In the genomic region with DNA sequence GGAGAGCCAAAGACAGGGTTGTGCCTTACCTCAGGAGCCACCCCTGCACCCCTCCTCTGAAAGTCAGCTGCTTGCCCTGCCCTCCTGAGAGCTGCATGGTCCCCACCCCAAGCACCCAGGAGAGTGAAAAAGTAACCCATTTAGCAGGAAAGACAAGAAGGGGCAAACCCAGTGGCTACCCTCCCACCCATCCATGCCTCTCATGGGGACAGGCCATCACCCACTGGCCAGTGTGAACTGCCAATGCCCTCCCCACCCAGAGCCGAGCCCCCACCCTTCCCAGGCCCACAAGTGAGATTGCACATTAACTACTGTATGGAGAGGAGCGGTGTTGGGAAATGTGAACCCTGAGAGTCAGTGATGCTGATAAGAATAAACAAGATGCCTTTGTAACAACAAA, we compare ENCODE assay signal across 7 mouse cellular contexts. TPM values are rescaled to one million over a fixed set of nuclear protein-coding genes. Genes with fewer than 3 reads are reported as not detected.
DNase-seq lines count a peak whose midpoint lies in the region; ATAC-seq and TF ChIP-seq lines count a peak whose summit lies in the region.
"Not testable (repeated sequence)": the region's sequence is repeated elsewhere in the genome, so short reads cannot be mapped to it uniquely, and the experiment has no call there.
"Had no signal": no experiment of that assay in that cellular context is flagged by ENCODE, and none has a peak within 500 bp of the region (broad histone marks: within the 10 kb centered on the region; RNA-seq: fewer than 3 reads in every experiment).

No protein-coding gene starts in this region.

- 71% methylated on average over 2 of the region's 2 CpGs for WGBS in intestine, postnatal 0 days
- 68% methylated on average over 2 of the region's 2 CpGs for WGBS in kidney, embryonic 16.5 days
- 81% methylated on average over 2 of the region's 2 CpGs for WGBS in liver, embryonic 11.5 days

- not testable (repeated sequence) for H3K4me3 ChIP-seq in intestine, postnatal 0 days (ENCODE audit: low read depth, low read length); kidney, embryonic 16.5 days (ENCODE audit: low read length); liver, embryonic 11.5 days (ENCODE audit: low read depth, low read length)

- in situ Hi-C loops in Patski (cut with MboI; ENCODE audit: low pct_unique_long_range_greater_than_20kb) = not testable (repeated sequence)

- not testable (repeated sequence) for H3K27ac ChIP-seq in intestine, postnatal 0 days (ENCODE audit: low read depth, low read length); kidney, embryonic 16.5 days (ENCODE audit: low read length); liver, embryonic 11.5 days (ENCODE audit: low read depth, low read length)

- not testable (repeated sequence) for H3K4me2 ChIP-seq in intestine, postnatal 0 days (replicated peaks; ENCODE audit: low read depth); kidney, embryonic 16.5 days (replicated peaks; ENCODE audit: low read depth, low read length); liver, embryonic 11.5 days

- ATAC-seq in Patski = peak; percentile 72
- ATAC-seq in intestine, postnatal 0 days = peak; percentile 31; the same call in 1 of the 2 replicates
- ATAC-seq in kidney, embryonic 16.5 days (ENCODE audit: low FRiP score, low TSS enrichment) = peak; percentile 66
- ATAC-seq in liver, embryonic 11.5 days (replicated peaks; ENCODE audit: low FRiP score) = 0 out of 2 replicates have a peak, but pooled peaks have one; percentile 37
- 0 out of 2 replicates have a peak, but pooled peaks have one; percentile 25 for ATAC-seq in megakaryocyte, adult 5-6 weeks (ENCODE audit: poor library complexity, severe bottlenecking)

- H3K27me3 ChIP-seq in Patski; intestine, postnatal 0 days (replicated peaks; ENCODE audit: control insufficient read depth, insufficient read depth, low read length); kidney, embryonic 16.5 days (ENCODE audit: insufficient read depth, low read length); liver, embryonic 11.5 days (replicated peaks; ENCODE audit: control insufficient read depth, insufficient read depth, low read length): not testable (repeated sequence)

- not testable (repeated sequence) for H3K36me3 ChIP-seq in intestine, postnatal 0 days (ENCODE audit: control insufficient read depth, insufficient read depth); kidney, embryonic 16.5 days (ENCODE audit: insufficient read depth, low read length); liver, embryonic 11.5 days (ENCODE audit: control insufficient read depth, insufficient read depth, low read length)

- not testable (repeated sequence) for TF ChIP-seq CTCF in Patski (IDR thresholded peaks at IDR 0.05); intestine, postnatal 0 days (IDR thresholded peaks at IDR 0.05; ENCODE audit: low read depth)

- H3K9ac ChIP-seq in intestine, postnatal 0 days (ENCODE audit: low read depth, low read length); kidney, embryonic 16.5 days (replicated peaks; ENCODE audit: low read length); liver, embryonic 11.5 days (ENCODE audit: low read depth, low read length): not testable (repeated sequence)

- POLR2A ChIA-PET in Patski (lab: Charles Lee) = interaction anchor here (0.5 kb wide), 2 partner anchors 27 to 49 kb away, joined by 3 to 4 read pairs; no protein-coding TSS in a partner anchor

- CTCF ChIA-PET in Patski (lab: Charles Lee) = not testable (repeated sequence)

- not testable (repeated sequence) for H3K4me1 ChIP-seq in intestine, postnatal 0 days (replicated peaks; ENCODE audit: control insufficient read depth, insufficient read depth, low read length); kidney, embryonic 16.5 days (ENCODE audit: insufficient read depth, low read length); liver, embryonic 11.5 days (replicated peaks; ENCODE audit: control insufficient read depth, insufficient read depth, low read length)

- DNase-seq in Patski (ENCODE audit: low read depth, low spot score); liver, embryonic 11.5 days (ENCODE audit: low spot score): not testable (repeated sequence)
- DNase-seq in heart, adult 11 months = peak; percentile 72

- H3K9me3 ChIP-seq in intestine, postnatal 0 days (ENCODE audit: control insufficient read depth); kidney, embryonic 16.5 days (ENCODE audit: low read length); liver, embryonic 11.5 days (ENCODE audit: control insufficient read depth, low read length): not testable (repeated sequence)

RNA-seq across cellular contexts. Expression of gene Bicd1, which starts 42.7 kb away (rescaled TPM):
- polyA plus RNA-seq in Patski (2021) = 10.6 TPM
- 6.2 and 7.5 TPM in 2 replicates for polyA plus RNA-seq in intestine, postnatal 0 days (2015; fragmentation: Nextera tagmentation; extraction: Ambion mirVana)
- polyA plus RNA-seq in kidney, embryonic 16.5 days (2015; fragmentation: Nextera tagmentation; extraction: Ambion mirVana) = 9.3 and 12.2 TPM in 2 replicates
- 4.9 and 5.0 TPM in 2 replicates for polyA plus RNA-seq in liver, embryonic 11.5 days (2014; fragmentation: Nextera tagmentation; extraction: Ambion mirVana)
- 0.13 and 0.14 TPM in 2 replicates for total RNA-seq in megakaryocyte, adult 5-6 weeks (2015)
- 0.48 and 1.4 TPM in 2 replicates for total RNA-seq in megakaryocyte, adult 5-6 weeks (2017)
- total RNA-seq: CH12.LX had no signal

RNA-seq across cellular contexts. Expression of gene Resf1, which starts 56.8 kb away (rescaled TPM):
- 28.9 TPM for polyA plus RNA-seq in Patski (2021)
- 16.3 and 18.9 TPM in 2 replicates for polyA plus RNA-seq in intestine, postnatal 0 days (2015; fragmentation: Nextera tagmentation; extraction: Ambion mirVana)
- 45.4 and 58.4 TPM in 2 replicates for polyA plus RNA-seq in kidney, embryonic 16.5 days (2015; fragmentation: Nextera tagmentation; extraction: Ambion mirVana)
- 37.7 and 37.8 TPM in 2 replicates for polyA plus RNA-seq in liver, embryonic 11.5 days (2014; fragmentation: Nextera tagmentation; extraction: Ambion mirVana)
- total RNA-seq in megakaryocyte, adult 5-6 weeks (2015) = 114 and 122 TPM in 2 replicates
- 76.9 and 91.4 TPM in 2 replicates for total RNA-seq in megakaryocyte, adult 5-6 weeks (2017)
